Mouse (Mus musculus) liver, adult 2 months (tissue): ENCODE data around the gene Ubqln2. TPM values are rescaled to one million over a fixed set of nuclear protein-coding genes. Genes with fewer than 3 reads are reported as not detected.

Source experiments
- DNase-seq: peaks from one replicate; pipeline ENCODE4 v3.0.0-alpha.2; 2011; ENCODE audit warnings: low read depth, low spot score; ENCODE audit errors: extremely low read depth
- H3K27ac ChIP-seq: fragments of 200-500 bp; replicated peaks from 2 replicates; pipeline ENCODE4 v1.5.1; 2012; ENCODE audit warnings: low read depth, mild to moderate bottlenecking, control low read depth, inconsistent platforms, low read length; ENCODE audit not compliant: insufficient read depth
- H3K27me3 ChIP-seq: fragments of 200-500 bp; 2 replicates; pipeline ENCODE4 v1.6.1; 2012; ENCODE audit warnings: mild to moderate bottlenecking, moderate library complexity, low read length, inconsistent platforms; ENCODE audit not compliant: control insufficient read depth, insufficient read depth
- H3K36me3 ChIP-seq: fragments of 200-500 bp; 2 replicates; pipeline ENCODE4 v1.6.1; 2012; ENCODE audit warnings: low read length, inconsistent platforms; ENCODE audit not compliant: control insufficient read depth, insufficient read depth
- H3K4me1 ChIP-seq: fragments of 200-500 bp; 2 replicates; pipeline ENCODE4 v1.6.1; 2011; ENCODE audit warnings: low read length; ENCODE audit not compliant: control insufficient read depth, insufficient read depth
- H3K4me3 ChIP-seq: fragments of 200-500 bp; 2 replicates; pipeline ENCODE4 v1.5.1; 2011; ENCODE audit warnings: low read depth, mild to moderate bottlenecking, control low read depth, low read length, moderate library complexity; ENCODE audit not compliant: insufficient read depth
- H3K79me2 ChIP-seq: fragments of 200-500 bp; 2 replicates; pipeline ENCODE4 v1.6.1; 2012; ENCODE audit warnings: inconsistent platforms, mild to moderate bottlenecking, low read length, moderate library complexity; ENCODE audit not compliant: control insufficient read depth, insufficient read depth
- H3K9ac ChIP-seq: fragments of 200-500 bp; 2 replicates; pipeline ENCODE4 v1.6.1; 2012; ENCODE audit warnings: low read depth, mild to moderate bottlenecking, control low read depth, inconsistent platforms, low read length
- CTCF ChIP-seq: fragments of 200-500 bp; IDR thresholded peaks from 2 replicates; pipeline ENCODE4 v1.5.1; 2011; ENCODE audit warnings: low read depth, low read length, control low read depth
- POLR2A ChIP-seq: fragments of 200-500 bp; IDR thresholded peaks from 2 replicates; pipeline ENCODE4 v1.6.1; 2011; ENCODE audit warnings: low read length, control low read depth; ENCODE audit not compliant: insufficient read depth; ENCODE audit errors: extremely low read depth
- WGBS: fragments of 180-500 bp; shearing (Covaris S2); methylation state at CpG from one replicate; pipeline ENCODE4 v1.1.7; 2018; 5-methylcytosine and 5-hydroxymethylcytosine counted together
- polyA plus RNA-seq: library from polyadenylated mRNA; depleted of rRNA; stranded (reverse); fragments of >200 nt; gene quantifications from 2 replicates; pipeline ENCODE4 v1.2.3, GENCODE M21; 2012; rRNA removed
- total RNA-seq: library from RNA; depleted of rRNA; stranded (reverse); fragments of >200 nt; gene quantifications from 2 replicates; pipeline ENCODE4 v1.2.3, GENCODE M21; 2014; rRNA removed

Gene Ubqln2
- 5.9 and 9.8 TPM in 2 replicates for total RNA-seq
- polyA plus RNA-seq: 11.2 and 12.1 TPM in 2 replicates

DNA sequence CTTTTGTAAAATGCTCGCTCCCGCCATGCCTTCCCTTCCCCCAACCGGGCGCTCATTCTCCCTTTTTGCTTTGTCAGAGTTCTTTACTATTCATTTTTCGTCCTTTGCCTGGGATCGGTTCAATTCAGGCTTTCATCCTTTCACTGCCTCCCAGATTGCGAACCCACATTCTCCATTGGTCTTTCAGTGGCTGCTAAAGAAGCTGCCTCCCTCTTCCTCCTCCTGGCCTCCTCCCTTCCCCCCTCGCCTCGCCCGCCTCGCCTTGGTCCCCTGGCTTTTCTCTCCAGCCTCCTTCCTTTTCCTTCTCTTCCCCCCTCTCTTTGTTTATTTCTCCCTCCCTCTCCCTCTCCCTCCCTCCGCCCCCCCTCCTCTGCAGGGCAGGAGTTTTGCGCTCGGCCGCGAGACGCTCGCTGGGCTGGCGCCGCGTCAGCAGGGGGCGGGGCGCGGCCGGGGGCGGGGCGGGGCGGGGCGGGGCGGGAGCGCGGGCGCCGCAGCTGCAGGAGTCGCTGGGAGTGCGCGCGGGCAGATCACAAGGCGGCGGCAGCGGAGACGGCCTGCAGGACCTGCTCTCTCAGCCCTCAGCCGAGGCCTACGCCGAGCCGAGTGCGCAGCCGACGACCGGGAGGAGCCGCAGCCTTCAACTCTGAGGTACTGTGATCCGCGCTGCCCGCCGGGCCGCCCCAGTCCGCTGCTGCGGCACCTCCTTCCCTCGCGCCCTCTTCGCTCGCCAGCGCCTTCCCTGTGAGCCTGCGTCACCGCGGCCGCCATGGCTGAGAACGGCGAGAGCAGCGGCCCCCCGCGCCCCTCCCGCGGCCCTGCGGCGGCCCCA lies at the start of gene Ubqln2:
Ubqln2 (plus strand) TSS at position 540 of the 829 bp plus-strand sequence.
- H3K9ac ChIP-seq: peak within 1 kb of the TSS; percentile 96
- peaks cover 8% of the 10 kb centered on the region for H3K4me1 ChIP-seq
- WGBS: under 1% methylated on average over 33 of the region's 76 CpGs
- peak within 1 kb of the TSS; percentile 100 for H3K4me3 ChIP-seq
- peak within 1 kb of the TSS; percentile 92 for H3K27ac ChIP-seq
- no peaks in the 10 kb centered on the region for H3K36me3 ChIP-seq
- DNase-seq: peak; percentile 58
- TF ChIP-seq CTCF: no peak
- peak; percentile 90 for TF ChIP-seq POLR2A
- H3K79me2 ChIP-seq: peaks cover 6% of the 10 kb centered on the region; the same call in 1 of the 2 replicates
- no peaks in the 10 kb centered on the region for H3K27me3 ChIP-seq

DNA sequence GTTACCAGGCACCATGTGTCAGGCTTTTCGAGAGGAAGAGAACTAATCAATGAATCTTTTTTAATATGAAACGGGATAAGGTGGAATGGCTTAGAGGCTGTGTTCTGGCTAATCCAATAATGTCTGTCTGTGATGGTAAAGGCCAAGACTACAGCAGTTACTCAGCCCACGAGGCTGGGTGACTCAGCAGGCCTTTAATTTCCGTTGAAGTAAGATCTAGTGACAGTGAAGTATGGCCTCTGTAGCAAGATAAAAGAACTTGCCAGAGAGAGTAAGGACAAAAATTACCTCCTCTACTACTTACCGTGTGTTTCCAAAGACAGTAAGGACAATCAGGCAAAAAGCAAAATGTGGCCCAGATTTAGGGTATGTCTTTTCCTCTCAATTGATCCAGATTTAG lies 46.1 kb upstream of the Ubqln2 start:
- Histone ChIP-seq H3K9ac (no peak overlapping the region), H3K79me2 (no peaks in the 10 kb centered on the region), H3K36me3 (no peaks in the 10 kb centered on the region), H3K4me1 (no peaks in the 10 kb centered on the region), H3K4me3 (no peak overlapping the region), H3K27ac (no peak overlapping the region), H3K27me3 (no peaks in the 10 kb centered on the region)
- DNase-seq: no peak
- TF ChIP-seq POLR2A (no peak), CTCF (no peak)
- whole genome bisulfite sequencing: 75% methylated on average over 5 of the region's 5 CpGs

DNA sequence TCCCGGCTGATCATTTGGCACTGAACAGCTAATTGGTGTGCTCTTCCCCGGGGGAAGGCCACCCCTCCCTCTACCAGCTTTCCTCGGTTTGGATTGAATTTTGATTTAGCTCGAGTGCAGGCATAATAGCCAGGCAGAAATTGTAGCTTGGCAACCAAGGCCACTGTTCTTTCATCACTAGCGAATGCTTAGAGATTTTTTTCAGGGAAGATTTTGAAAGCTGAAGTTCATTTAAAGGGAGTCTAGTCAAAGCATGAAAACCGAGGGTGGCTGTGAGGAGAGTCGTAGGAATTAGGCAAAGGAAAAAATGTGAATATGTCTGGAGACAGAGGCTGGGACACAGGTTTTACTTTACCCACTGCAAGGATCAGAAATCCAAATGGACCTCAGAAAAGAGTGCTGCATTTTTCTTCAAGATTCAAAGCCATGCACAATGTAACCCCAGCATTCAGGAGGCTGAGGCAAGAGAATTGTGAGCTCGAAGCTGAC lies 21.2 kb upstream of the Ubqln2 start:
- no peak overlapping the region for H3K4me3 ChIP-seq
- DNase-seq: no peak
- 81% methylated on average over 8 of the region's 8 CpGs for WGBS

DNA sequence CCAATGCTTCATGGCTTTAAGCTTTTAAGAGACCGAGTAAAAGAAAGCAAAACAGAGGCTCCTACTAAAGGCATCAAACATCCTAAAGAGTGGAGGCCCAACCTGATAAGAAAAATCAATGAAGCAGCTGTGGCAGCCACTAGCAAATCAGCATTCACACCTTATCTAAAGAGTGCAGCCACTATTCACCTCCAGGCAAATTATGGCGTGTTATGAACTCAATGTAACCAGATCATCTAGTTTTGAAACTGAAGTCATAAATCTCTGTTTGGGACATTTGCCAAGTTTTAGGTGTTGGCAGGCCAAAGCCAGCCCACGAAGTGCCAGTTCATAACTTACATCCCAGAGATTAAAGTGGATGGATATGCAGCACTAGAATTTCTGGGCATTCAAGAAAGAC lies 5.7 kb upstream of the Ubqln2 start:
- H3K27me3 ChIP-seq: no peaks in the 10 kb centered on the region
- no peaks in the 10 kb centered on the region for H3K4me1 ChIP-seq
- no peak overlapping the region for H3K9ac ChIP-seq
- H3K27ac ChIP-seq: no peak overlapping the region
- TF ChIP-seq CTCF: no peak
- no peak for TF ChIP-seq POLR2A
- no peaks in the 10 kb centered on the region for H3K36me3 ChIP-seq
- 51% methylated on average over 3 of the region's 3 CpGs for WGBS
- DNase-seq: no peak
- no peak overlapping the region for H3K4me3 ChIP-seq
- H3K79me2 ChIP-seq: no peaks in the 10 kb centered on the region

More for the DNA sequence above, 21.2 kb upstream of the Ubqln2 start:
- no peaks in the 10 kb centered on the region for H3K36me3 ChIP-seq
- no peaks in the 10 kb centered on the region for H3K4me1 ChIP-seq
- H3K79me2 ChIP-seq: no peaks in the 10 kb centered on the region
- no peak overlapping the region for H3K9ac ChIP-seq
- H3K27ac ChIP-seq: no peak overlapping the region
- no peaks in the 10 kb centered on the region for H3K27me3 ChIP-seq
- TF ChIP-seq POLR2A: no peak
- TF ChIP-seq CTCF: no peak

DNA sequence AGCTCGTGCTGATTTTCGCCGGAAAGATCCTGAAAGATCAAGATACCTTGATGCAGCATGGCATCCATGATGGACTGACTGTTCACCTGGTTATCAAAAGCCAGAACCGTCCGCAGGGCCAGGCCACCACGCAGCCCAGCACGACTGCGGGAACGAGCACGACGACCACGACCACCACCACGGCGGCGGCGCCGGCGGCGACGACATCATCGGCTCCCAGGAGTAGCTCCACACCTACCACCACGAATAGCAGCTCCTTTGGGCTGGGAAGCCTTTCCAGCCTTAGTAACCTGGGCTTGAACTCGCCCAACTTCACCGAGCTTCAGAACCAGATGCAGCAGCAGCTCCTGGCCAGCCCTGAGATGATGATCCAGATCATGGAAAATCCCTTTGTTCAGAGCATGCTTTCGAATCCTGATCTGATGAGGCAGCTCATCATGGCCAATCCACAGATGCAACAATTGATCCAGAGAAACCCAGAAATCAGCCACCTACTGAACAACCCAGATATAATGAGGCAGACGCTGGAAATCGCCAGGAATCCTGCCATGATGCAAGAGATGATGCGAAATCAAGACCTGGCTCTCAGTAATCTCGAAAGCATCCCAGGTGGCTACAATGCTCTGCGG lies 752 bp downstream of the Ubqln2 start:
- Histone ChIP-seq H3K36me3 (no peaks in the 10 kb centered on the region), H3K4me3 (peak overlapping the region; percentile 95), H3K27me3 (no peaks in the 10 kb centered on the region), H3K79me2 (peaks cover 6% of the 10 kb centered on the region; the same call in 1 of the 2 replicates), H3K4me1 (peaks cover 8% of the 10 kb centered on the region), H3K9ac (peak overlapping the region; percentile 96), H3K27ac (peak overlapping the region; percentile 85; the same call in 1 of the 2 replicates)
- WGBS: 12% methylated on average over 29 of the region's 30 CpGs
- no peak for DNase-seq
- TF ChIP-seq CTCF (no peak), POLR2A (no peak)
